Mouse (Mus musculus) lung, embryonic 14.5 days (tissue): ENCODE results near the gene Chn2. TPM values are rescaled to one million over a fixed set of nuclear protein-coding genes. Genes with fewer than 3 reads are reported as not detected.

Source experiments
- ATAC-seq: fragments of 200-750 bp; cut with Nextera tagmentation; 2 replicates; pipeline ENCODE4 v1.8.0; 2017; ENCODE audit warnings: mild to moderate bottlenecking, moderate TSS enrichment, moderate library complexity; ENCODE audit not compliant: insufficient read depth
- DNase-seq: peaks from one replicate; pipeline ENCODE4 v3.0.0-alpha.2; 2015
- H3K27ac ChIP-seq: fragments of 300-500 bp; sonication (generic); 2 replicates; pipeline ENCODE4 v1.5.1; 2014; ENCODE audit warnings: low read depth, mild to moderate bottlenecking, moderate library complexity
- H3K27me3 ChIP-seq: fragments of 300-500 bp; sonication (generic); 2 replicates; pipeline ENCODE4 v1.6.1; 2014; ENCODE audit warnings: low read length, control low read depth; ENCODE audit not compliant: insufficient read depth
- H3K36me3 ChIP-seq: fragments of 300-500 bp; sonication (generic); 2 replicates; pipeline ENCODE4 v1.6.1; 2014; ENCODE audit warnings: control low read depth; ENCODE audit not compliant: insufficient read depth
- H3K4me1 ChIP-seq: fragments of 300-500 bp; sonication (generic); 2 replicates; pipeline ENCODE4 v1.6.1; 2014; ENCODE audit warnings: antibody characterized with exemption, control low read depth; ENCODE audit not compliant: insufficient read depth
- H3K4me2 ChIP-seq: fragments of 300-500 bp; sonication (generic); 2 replicates; pipeline ENCODE4 v1.6.1; 2014; ENCODE audit warnings: mild to moderate bottlenecking
- H3K4me3 ChIP-seq: fragments of 300-500 bp; sonication (generic); 2 replicates; pipeline ENCODE4 v1.5.1; 2014; ENCODE audit warnings: low read depth, low read length
- H3K9ac ChIP-seq: fragments of 300-500 bp; sonication (generic); 2 replicates; pipeline ENCODE4 v1.6.1; 2014
- H3K9me3 ChIP-seq: fragments of 300-500 bp; sonication (generic); 2 replicates; pipeline ENCODE4 v1.6.1; 2016; ENCODE audit warnings: low read depth, low read length, control low read depth
- CTCF ChIP-seq: IDR thresholded peaks from 2 replicates; pipeline ENCODE4 v1.5.1; 2016; ENCODE audit warnings: antibody characterized with exemption, low read depth
- WGBS: fragments of 180-500 bp; shearing (Covaris S2); extraction: QIAGEN DNeasy Blood & Tissue Kit; methylation state at CpG from one replicate; pipeline ENCODE4 v1.1.7; 2014; 5-methylcytosine and 5-hydroxymethylcytosine counted together
- polyA plus RNA-seq: library from polyadenylated mRNA; unstranded; fragments of >200 nt; fragmentation: Nextera tagmentation; extraction: Ambion mirVana; gene quantifications from 2 replicates; pipeline ENCODE4 v1.2.1, GENCODE M21; 2014

Gene Chn2
- polyA plus RNA-seq, 1 experiment from 2014 or later: 18.1 TPM

DNA sequence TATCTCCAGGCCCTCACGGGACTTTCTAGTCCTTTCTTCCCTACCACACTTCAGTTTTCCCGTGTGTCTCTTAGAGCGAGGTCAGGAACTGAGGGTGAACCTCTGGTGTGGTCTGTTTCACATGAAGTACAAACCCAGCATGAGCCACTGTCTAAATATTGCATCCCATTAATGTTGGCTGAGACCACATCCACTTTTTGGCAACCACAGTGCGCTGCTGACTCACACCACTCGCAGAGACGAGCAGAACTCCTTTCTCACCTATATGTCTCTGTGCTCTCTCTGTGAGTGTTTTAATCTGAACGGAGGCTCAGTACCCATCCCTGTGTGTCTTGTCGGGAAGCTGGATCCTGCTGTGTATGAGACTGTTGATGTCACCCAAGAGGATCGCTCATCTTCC, 76.9 kb downstream of the Chn2 start:
- Histone ChIP-seq H3K27ac (no peak overlapping the region), H3K36me3 (no peaks in the 10 kb centered on the region), H3K4me3 (no peak overlapping the region), H3K27me3 (no peaks in the 10 kb centered on the region), H3K4me1 (no peaks in the 10 kb centered on the region; the same call in 1 of the 2 replicates), H3K9me3 (no peaks in the 10 kb centered on the region), H3K9ac (no peak overlapping the region), H3K4me2 (no peak overlapping the region)
- TF ChIP-seq CTCF: no peak
- DNase-seq (no peak), ATAC-seq (no peak)
- WGBS: 80% methylated on average over 9 of the region's 9 CpGs

DNA sequence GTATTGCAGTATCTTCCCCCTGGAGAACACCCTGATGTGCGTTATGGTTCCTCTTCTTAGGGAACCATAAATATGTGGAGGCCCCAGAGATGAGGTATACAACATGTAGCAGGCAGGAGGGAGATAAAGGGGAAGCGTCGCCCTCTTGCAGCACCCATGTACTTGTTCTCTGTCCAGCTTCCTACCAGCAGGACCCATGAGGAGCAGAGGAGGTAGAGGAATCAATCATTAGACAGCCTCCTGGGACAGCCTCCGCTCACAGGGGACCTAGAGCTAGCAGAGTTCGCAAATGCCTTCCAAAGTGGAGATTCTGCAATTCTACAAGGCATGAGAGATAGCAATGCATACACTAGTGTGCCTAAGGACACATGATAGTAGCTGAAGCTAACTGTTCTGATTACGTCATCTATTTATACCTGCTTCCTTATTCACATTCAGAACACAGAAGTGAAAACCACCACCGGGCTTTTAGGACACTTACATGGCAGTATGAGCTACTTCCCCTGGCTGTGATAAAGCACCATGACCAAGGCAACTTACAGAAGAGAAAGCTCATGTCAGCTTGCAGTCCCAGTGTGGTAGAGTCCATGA, 77.7 kb downstream of the Chn2 start:
- H3K9ac ChIP-seq: no peak overlapping the region
- no peaks in the 10 kb centered on the region for H3K9me3 ChIP-seq
- ATAC-seq: no peak
- WGBS: 81% methylated on average over 7 of the region's 7 CpGs
- no peak overlapping the region for H3K27ac ChIP-seq
- no peak overlapping the region for H3K4me3 ChIP-seq
- H3K4me1 ChIP-seq: no peaks in the 10 kb centered on the region; the same call in 1 of the 2 replicates
- DNase-seq: no peak
- TF ChIP-seq CTCF: no peak
- no peaks in the 10 kb centered on the region for H3K36me3 ChIP-seq
- H3K4me2 ChIP-seq: no peak overlapping the region
- H3K27me3 ChIP-seq: no peaks in the 10 kb centered on the region

DNA sequence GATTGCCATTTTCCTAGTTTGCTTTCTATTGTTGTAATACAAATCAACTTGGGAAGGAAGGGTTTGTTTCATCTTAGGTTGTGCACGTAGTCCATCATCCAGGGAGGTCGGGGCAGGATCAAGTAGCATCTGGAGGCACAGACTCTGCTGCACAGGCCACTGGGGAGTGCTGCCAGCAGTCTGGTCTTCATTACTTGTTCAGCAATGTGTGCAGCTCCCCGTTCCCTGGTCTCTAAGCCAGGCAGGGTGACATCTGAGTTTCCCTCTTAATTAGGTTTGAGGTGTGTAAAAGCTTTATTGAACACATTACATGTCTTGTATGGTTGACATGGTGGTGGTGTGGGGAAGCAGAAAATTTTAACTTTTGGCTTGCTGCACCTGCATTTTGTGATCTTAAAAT, 79.0 kb downstream of the Chn2 start:
- Histone ChIP-seq H3K27me3 (no peaks in the 10 kb centered on the region), H3K36me3 (no peaks in the 10 kb centered on the region), H3K9ac (no peak overlapping the region), H3K4me3 (no peak overlapping the region), H3K9me3 (no peaks in the 10 kb centered on the region), H3K4me1 (no peaks in the 10 kb centered on the region; the same call in 1 of the 2 replicates), H3K27ac (no peak overlapping the region), H3K4me2 (no peak overlapping the region)
- 82% methylated on average over 3 of the region's 3 CpGs for WGBS
- TF ChIP-seq CTCF: no peak
- ATAC-seq (no peak), DNase-seq (no peak)

DNA sequence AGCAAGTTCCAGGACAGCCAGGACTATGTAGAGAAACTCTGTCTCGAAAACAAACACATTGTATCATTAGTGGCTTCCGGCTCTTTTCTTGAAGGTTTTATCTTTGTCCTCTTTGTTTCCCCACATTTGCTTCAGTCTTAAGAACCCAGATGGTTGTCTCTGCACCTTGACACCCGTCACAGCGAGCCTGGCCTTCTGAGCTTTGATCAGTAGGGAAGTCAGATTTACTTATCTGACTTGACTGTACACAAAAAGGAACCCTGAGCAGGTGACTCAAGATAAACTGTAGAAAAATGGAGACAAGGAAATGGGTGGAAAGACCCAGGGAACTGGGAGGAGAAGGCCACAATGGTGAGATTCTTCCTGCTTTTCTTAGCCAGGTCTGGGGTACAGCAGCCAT, 79.5 kb downstream of the Chn2 start:
- no peaks in the 10 kb centered on the region for H3K36me3 ChIP-seq
- no peaks in the 10 kb centered on the region; the same call in 1 of the 2 replicates for H3K4me1 ChIP-seq
- H3K4me2 ChIP-seq: no peak overlapping the region
- no peaks in the 10 kb centered on the region for H3K9me3 ChIP-seq
- H3K27me3 ChIP-seq: no peaks in the 10 kb centered on the region
- ATAC-seq (no peak), DNase-seq (no peak)
- WGBS: 55% methylated on average over 4 of the region's 4 CpGs
- TF ChIP-seq CTCF: no peak
- no peak overlapping the region for H3K9ac ChIP-seq
- H3K4me3 ChIP-seq: no peak overlapping the region
- H3K27ac ChIP-seq: no peak overlapping the region

DNA sequence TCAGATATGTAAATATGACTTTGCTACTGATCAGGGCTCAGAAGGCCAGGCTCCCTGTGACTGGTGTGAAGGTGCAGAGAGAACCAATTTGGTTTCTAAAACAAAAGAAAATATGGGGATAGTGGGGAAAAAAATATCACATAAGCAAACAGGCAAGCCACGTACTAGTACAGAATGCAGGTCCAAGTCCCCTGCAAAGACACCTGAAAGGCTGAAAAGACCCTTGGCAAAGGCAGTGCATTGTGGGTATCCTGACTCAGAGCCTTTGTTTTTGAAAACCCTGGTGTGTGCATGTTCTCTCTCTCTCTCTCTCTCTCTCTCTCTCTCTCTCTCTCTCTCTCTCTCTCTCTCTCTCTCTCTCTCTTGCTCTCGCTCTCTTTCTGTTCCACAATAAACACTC, 80.1 kb downstream of the Chn2 start:
- Histone ChIP-seq H3K9ac (no peak overlapping the region), H3K4me3 (no peak overlapping the region), H3K9me3 (no peaks in the 10 kb centered on the region), H3K27me3 (no peaks in the 10 kb centered on the region), H3K4me2 (no peak overlapping the region), H3K4me1 (no peaks in the 10 kb centered on the region; the same call in 1 of the 2 replicates), H3K36me3 (no peaks in the 10 kb centered on the region), H3K27ac (no peak overlapping the region)
- ATAC-seq: no peak
- no peak for TF ChIP-seq CTCF
- WGBS: 60% methylated on average over 2 of the region's 2 CpGs
- no peak for DNase-seq

DNA sequence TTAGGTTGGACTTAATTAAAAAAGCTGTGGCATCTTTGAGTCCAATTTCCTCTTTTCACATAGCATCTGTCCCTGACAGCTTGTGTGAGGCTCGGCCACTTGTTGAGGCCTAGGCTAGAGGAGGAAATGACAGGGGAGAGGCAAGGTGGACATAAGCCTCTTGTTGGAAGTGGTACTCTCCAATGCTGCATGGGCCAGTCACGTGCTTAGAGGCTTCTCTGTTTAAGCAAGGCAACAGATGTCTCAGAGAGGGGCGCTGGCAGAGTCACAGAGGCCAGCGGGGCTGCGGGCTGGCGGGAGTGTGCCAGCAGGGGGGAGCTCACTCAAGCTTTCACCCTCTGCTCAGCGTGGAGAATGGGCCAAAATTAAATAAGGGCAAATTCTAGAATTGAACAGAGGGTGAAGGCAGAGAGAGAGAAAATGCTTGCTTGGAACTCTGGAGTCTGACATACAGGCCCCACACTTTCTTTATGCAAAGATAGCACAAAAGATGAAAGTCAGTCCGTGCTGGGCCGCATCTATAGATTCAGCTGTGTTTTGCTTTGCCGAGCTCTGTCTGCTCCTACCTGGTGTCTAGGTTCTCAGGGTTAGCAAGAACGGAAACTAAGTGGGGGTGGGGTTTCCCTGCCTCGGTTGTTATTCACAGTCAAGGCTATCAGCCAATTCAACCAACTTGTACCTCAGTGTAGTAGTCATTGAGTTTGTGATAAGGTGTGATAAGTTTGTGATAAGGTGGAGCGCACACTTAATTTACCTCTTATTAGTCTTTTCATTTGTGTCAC, 80.7 kb downstream of the Chn2 start:
- TF ChIP-seq CTCF: no peak
- Histone ChIP-seq H3K4me3 (no peak overlapping the region), H3K9ac (no peak overlapping the region), H3K4me2 (no peak overlapping the region), H3K4me1 (no peaks in the 10 kb centered on the region; the same call in 1 of the 2 replicates), H3K9me3 (no peaks in the 10 kb centered on the region), H3K27me3 (no peaks in the 10 kb centered on the region), H3K36me3 (no peaks in the 10 kb centered on the region), H3K27ac (no peak overlapping the region)
- no peak for DNase-seq
- WGBS: 27% methylated on average over 13 of the region's 13 CpGs
- no peak for ATAC-seq

DNA sequence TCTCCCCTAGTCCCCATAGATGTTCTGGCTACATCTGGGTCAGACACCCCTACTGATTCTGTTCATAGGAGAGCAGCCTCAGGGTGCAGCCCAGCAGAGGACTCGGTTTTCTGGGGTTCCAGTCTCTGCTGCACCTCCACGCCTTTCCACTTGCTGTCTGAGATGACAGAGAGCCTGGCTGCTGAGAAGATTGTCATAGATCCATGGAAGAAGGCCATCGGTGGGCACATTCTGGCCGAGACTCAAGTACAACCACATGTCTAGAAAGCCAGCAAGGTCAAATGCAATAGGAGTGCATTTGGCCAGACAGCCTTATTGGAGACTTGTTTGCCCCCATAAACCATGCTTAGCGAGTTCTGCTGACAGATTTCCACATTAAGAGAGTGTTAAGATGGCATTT, 81.5 kb downstream of the Chn2 start:
- Histone ChIP-seq H3K4me3 (no peak overlapping the region), H3K9me3 (no peaks in the 10 kb centered on the region), H3K9ac (no peak overlapping the region), H3K4me2 (no peak overlapping the region), H3K36me3 (no peaks in the 10 kb centered on the region), H3K27me3 (no peaks in the 10 kb centered on the region), H3K4me1 (peaks cover 3% of the 10 kb centered on the region), H3K27ac (no peak overlapping the region)
- no peak for TF ChIP-seq CTCF
- no peak for ATAC-seq
- 82% methylated on average over 5 of the region's 5 CpGs for whole genome bisulfite sequencing
- no peak for DNase-seq
